Mouse (Mus musculus) cerebellum, adult 2 months (tissue): ENCODE measurements around the gene Cdc42bpa.

Source experiments
- CTCF ChIP-seq: fragments of 200-500 bp; IDR thresholded peaks from 2 replicates; pipeline ENCODE4 v1.5.1; 2011; ENCODE audit warnings: low read depth, mild to moderate bottlenecking, control low read depth, low read length, moderate library complexity, borderline replicate concordance; ENCODE audit not compliant: insufficient read depth
- POLR2A ChIP-seq: fragments of 200-500 bp; IDR thresholded peaks from 2 replicates; pipeline ENCODE4 v1.6.1; 2011; ENCODE audit warnings: low read length, control low read depth, borderline replicate concordance; ENCODE audit not compliant: insufficient read depth

- TF ChIP-seq CTCF (peak; percentile 36; the same call in 1 of the 2 replicates), POLR2A (no peak)
Observed at GRCm38 (mm10) chr1:179975645-179976275, 15.5 kb downstream of the Cdc42bpa start.
